Mouse (Mus musculus) embryonic facial prominence, embryonic 11.5 days (tissue): Measurements from ENCODE around the gene Scamp1. TPM values are rescaled to one million over a fixed set of nuclear protein-coding genes. Genes with fewer than 3 reads are reported as not detected.

Experiments used
- ATAC-seq: fragments of 200-750 bp; cut with Nextera tagmentation; replicated peaks from 2 replicates; pipeline ENCODE4 v1.8.0; 2017; ENCODE audit warnings: low read depth; ENCODE audit not compliant: insufficient number of reproducible peaks, low FRiP score, low TSS enrichment
- DNase-seq: peaks from one replicate; pipeline ENCODE4 v3.0.0-alpha.2; 2015; ENCODE audit warnings: low spot score
- H3K27ac ChIP-seq: fragments of 300-500 bp; sonication (generic); replicated peaks from 2 replicates; pipeline ENCODE4 v1.5.1; 2014; ENCODE audit warnings: mild to moderate bottlenecking, low read depth, low read length, control low read depth
- H3K27me3 ChIP-seq: fragments of 300-500 bp; sonication (generic); 2 replicates; pipeline ENCODE4 v1.6.1; 2014; ENCODE audit warnings: mild to moderate bottlenecking, low read length, moderate library complexity, mixed read lengths; ENCODE audit not compliant: control insufficient read depth, insufficient read depth
- H3K36me3 ChIP-seq: fragments of 300-500 bp; sonication (generic); replicated peaks from 2 replicates; pipeline ENCODE4 v1.6.1; 2014; ENCODE audit warnings: low read depth, mild to moderate bottlenecking, low read length, moderate library complexity, mixed read lengths; ENCODE audit not compliant: control insufficient read depth, insufficient read depth
- H3K4me1 ChIP-seq: fragments of 300-500 bp; sonication (generic); 2 replicates; pipeline ENCODE4 v1.6.1; 2014; ENCODE audit warnings: low read length, mixed read lengths; ENCODE audit not compliant: control insufficient read depth, insufficient read depth
- H3K4me2 ChIP-seq: fragments of 300-500 bp; sonication (generic); 2 replicates; pipeline ENCODE4 v1.6.1; 2014; ENCODE audit warnings: low read depth, mild to moderate bottlenecking, control low read depth, low read length, moderate library complexity
- H3K4me3 ChIP-seq: fragments of 300-500 bp; sonication (generic); 2 replicates; pipeline ENCODE4 v1.5.1; 2014; ENCODE audit warnings: low read depth, low read length, control low read depth
- H3K9ac ChIP-seq: fragments of 300-500 bp; sonication (generic); replicated peaks from 2 replicates; pipeline ENCODE4 v1.6.1; 2014; ENCODE audit warnings: mild to moderate bottlenecking, control low read depth, low read length
- H3K9me3 ChIP-seq: fragments of 300-500 bp; sonication (generic); replicated peaks from 2 replicates; pipeline ENCODE4 v1.6.1; 2016; ENCODE audit warnings: mild to moderate bottlenecking, low read length, inconsistent platforms, mixed read lengths; ENCODE audit not compliant: control insufficient read depth
- WGBS: fragments of 180-500 bp; shearing (Covaris S2); extraction: QIAGEN DNeasy Blood & Tissue Kit; methylation state at CpG from one replicate; pipeline ENCODE4 v1.1.7; 2014; 5-methylcytosine and 5-hydroxymethylcytosine counted together
- polyA plus RNA-seq: library from polyadenylated mRNA; unstranded; fragments of >200 nt; fragmentation: Nextera tagmentation; extraction: Ambion mirVana; gene quantifications from 2 replicates; pipeline ENCODE4 v1.2.1, GENCODE M21; 2014

Gene Scamp1
- polyA plus RNA-seq, 1 experiment from 2014 or later: 26.2 TPM

DNA sequence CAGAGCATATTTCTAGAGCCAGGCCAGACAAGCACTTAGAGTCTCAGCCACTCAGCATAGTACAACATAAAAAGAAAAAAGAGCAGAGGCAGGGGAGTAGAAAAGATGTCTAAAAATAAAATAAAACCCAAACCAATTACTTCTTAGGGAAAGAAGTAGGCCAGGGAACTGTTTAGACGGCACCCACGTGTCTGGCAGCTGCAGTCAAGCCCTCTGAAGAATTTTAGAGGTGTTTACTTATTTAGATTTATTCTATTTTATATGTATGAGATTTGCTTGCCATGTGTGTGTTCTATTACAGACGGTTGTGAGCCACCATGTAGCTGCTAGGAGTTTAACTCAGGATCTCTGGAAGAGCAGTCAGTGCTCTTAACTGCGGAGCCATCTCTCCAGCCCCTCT, 18.5 kb downstream of the Scamp1 start:
- Histone ChIP-seq H3K9ac (no peak overlapping the region), H3K27ac (no peak overlapping the region), H3K4me3 (no peak overlapping the region), H3K4me1 (no peaks in the 10 kb centered on the region), H3K4me2 (no peak overlapping the region), H3K36me3 (no peaks in the 10 kb centered on the region), H3K27me3 (no peaks in the 10 kb centered on the region), H3K9me3 (no peaks in the 10 kb centered on the region)
- WGBS: 83% methylated on average over 4 of the region's 4 CpGs
- no peak for DNase-seq
- no peak for ATAC-seq

DNA sequence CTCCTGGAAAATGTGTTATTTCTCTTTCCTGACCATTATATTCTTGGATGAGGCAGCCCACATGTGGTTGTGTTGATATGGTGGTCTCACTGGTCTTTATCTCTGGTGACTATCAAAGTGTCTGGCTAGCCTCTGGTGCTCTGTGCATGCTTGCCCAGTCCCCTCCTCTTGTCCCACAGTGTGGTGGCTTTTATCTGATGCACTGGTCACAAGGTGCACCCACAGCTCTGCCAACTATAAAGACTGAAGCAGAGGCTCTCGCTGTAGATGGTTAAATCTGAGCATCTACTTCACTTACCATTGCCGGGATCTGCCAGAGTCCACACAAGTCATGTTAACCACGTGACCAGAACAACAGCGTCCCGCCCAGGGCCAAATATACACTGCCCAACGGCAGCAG, 19.1 kb downstream of the Scamp1 start:
- H3K9me3 ChIP-seq: no peaks in the 10 kb centered on the region
- H3K36me3 ChIP-seq: no peaks in the 10 kb centered on the region
- no peak overlapping the region for H3K4me2 ChIP-seq
- no peak overlapping the region for H3K27ac ChIP-seq
- DNase-seq: no peak
- no peak overlapping the region for H3K9ac ChIP-seq
- 92% methylated on average over 6 of the region's 6 CpGs for WGBS
- H3K4me1 ChIP-seq: no peaks in the 10 kb centered on the region
- ATAC-seq: no peak
- no peak overlapping the region for H3K4me3 ChIP-seq
- no peaks in the 10 kb centered on the region for H3K27me3 ChIP-seq

DNA sequence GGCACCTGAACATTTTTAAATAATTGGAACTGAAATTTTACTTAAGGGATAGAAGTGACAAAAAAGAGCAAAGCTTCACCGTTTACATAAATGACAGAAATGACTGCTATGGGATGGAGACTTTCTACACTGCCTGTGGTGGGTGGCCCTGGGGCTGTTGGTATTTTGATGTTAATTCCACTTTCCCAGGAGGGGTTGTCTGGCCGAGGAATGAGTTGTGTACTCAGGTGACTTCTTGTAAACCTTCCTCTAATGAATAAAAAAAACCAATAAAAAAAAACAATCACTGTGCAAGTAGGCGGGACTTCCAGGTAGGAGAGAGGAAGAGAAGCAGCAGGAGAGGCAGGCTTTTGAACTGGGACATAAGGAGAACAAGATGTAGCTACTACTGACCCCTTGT, 20.4 kb downstream of the Scamp1 start:
- no peaks in the 10 kb centered on the region for H3K36me3 ChIP-seq
- H3K4me3 ChIP-seq: no peak overlapping the region
- H3K27me3 ChIP-seq: no peaks in the 10 kb centered on the region
- no peaks in the 10 kb centered on the region for H3K4me1 ChIP-seq
- H3K9me3 ChIP-seq: no peaks in the 10 kb centered on the region
- WGBS: 73% methylated on average over 3 of the region's 3 CpGs
- no peak overlapping the region for H3K9ac ChIP-seq
- ATAC-seq (no peak), DNase-seq (no peak)
- H3K4me2 ChIP-seq: no peak overlapping the region
- no peak overlapping the region for H3K27ac ChIP-seq

DNA sequence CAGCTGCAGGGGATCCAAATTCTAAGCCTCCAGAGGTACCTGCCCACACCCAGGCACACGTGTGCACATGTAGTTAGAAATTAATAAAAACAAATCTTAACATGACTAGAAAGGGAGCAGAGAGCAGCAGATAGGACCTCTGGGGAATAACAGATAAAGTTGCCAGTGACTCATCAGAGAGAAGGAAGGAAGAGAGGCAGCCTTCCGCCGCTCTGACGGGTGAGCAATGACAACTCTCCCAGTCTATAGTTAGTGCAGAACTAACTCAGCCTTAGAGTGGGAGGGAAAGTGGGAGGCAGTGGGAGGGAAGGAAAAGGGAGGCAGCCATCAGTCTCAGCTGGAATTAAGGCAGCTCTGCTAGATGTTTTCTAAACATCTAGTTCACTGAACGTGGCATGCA, 21.7 kb downstream of the Scamp1 start:
- Histone ChIP-seq H3K27me3 (no peaks in the 10 kb centered on the region), H3K4me3 (no peak overlapping the region), H3K4me1 (no peaks in the 10 kb centered on the region), H3K9me3 (no peaks in the 10 kb centered on the region), H3K36me3 (no peaks in the 10 kb centered on the region), H3K4me2 (no peak overlapping the region), H3K27ac (no peak overlapping the region), H3K9ac (no peak overlapping the region)
- ATAC-seq (no peak), DNase-seq (no peak)
- 78% methylated on average over 5 of the region's 5 CpGs for WGBS

DNA sequence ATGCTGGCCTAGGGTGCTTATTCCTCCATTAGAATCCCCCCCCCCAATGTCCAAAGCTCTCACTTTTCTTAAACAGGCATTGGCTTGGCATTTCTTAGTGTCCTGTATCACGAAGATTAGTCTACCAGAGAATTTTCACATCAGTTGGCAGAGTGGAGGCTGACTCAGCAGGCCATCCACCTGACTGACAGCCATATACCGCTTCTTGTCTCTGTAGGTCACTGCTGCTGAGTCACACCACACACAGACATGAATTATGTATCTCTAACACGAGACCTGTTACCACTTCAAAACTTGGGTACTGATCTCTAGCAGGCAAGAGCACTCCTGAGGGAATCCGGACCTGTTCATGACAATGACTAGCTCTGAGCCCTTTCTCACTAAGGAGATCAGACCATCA, 23.1 kb downstream of the Scamp1 start:
- Histone ChIP-seq H3K4me3 (no peak overlapping the region), H3K4me2 (no peak overlapping the region), H3K27me3 (no peaks in the 10 kb centered on the region), H3K9me3 (no peaks in the 10 kb centered on the region), H3K9ac (no peak overlapping the region), H3K36me3 (no peaks in the 10 kb centered on the region), H3K27ac (no peak overlapping the region), H3K4me1 (no peaks in the 10 kb centered on the region)
- DNase-seq (no peak), ATAC-seq (no peak)
- WGBS: 81% methylated on average over 4 of the region's 4 CpGs

DNA sequence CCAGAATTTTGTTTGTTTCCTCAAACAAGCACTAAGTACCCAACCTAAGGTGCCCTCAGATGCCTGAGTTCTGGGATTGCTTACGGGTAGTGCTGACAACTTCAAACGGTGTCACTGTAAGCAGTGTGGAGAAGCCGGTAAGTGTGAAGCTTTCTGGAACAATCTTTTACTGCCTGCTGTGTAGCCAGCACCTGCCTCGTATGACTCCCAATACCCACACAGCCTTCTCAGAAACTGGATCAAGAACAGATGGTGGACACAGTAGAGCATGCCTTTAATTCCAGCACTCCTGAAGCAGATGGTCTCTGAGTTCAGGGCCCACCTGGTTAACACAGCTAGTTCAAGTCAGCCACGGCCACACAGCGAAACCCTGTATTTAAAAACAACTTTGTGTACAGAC, 24.0 kb downstream of the Scamp1 start:
- H3K4me2 ChIP-seq: no peak overlapping the region
- no peak overlapping the region for H3K4me3 ChIP-seq
- H3K4me1 ChIP-seq: no peaks in the 10 kb centered on the region
- H3K9ac ChIP-seq: no peak overlapping the region
- no peak for DNase-seq
- no peak for ATAC-seq
- H3K27me3 ChIP-seq: no peaks in the 10 kb centered on the region
- H3K27ac ChIP-seq: no peak overlapping the region
- no peaks in the 10 kb centered on the region for H3K36me3 ChIP-seq
- WGBS: 70% methylated on average over 6 of the region's 6 CpGs
- H3K9me3 ChIP-seq: no peaks in the 10 kb centered on the region

DNA sequence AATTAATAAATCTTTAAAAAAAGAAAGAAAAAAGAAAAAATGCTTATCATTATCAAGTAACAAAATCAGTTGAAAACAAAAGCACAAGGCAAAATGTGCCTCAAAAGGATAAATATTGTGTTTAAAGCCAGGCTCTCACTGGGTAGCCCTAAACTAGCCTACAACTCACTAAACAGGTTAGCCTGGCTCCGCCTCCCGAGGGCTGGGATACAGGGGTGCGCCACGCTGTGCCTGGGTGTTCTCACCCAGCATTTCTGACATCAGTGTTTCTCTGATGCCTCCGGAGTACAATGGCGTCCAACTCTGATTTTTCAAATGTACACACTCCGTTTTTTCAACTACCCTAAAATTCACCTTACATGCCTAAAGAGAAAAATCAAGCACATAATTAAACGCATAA, 24.7 kb downstream of the Scamp1 start:
- no peak overlapping the region for H3K27ac ChIP-seq
- WGBS: 80% methylated on average over 8 of the region's 8 CpGs
- H3K4me3 ChIP-seq: no peak overlapping the region
- no peak overlapping the region for H3K4me2 ChIP-seq
- H3K36me3 ChIP-seq: no peaks in the 10 kb centered on the region
- no peaks in the 10 kb centered on the region for H3K27me3 ChIP-seq
- no peak overlapping the region for H3K9ac ChIP-seq
- no peak for DNase-seq
- no peaks in the 10 kb centered on the region for H3K9me3 ChIP-seq
- no peak for ATAC-seq
- no peaks in the 10 kb centered on the region for H3K4me1 ChIP-seq

DNA sequence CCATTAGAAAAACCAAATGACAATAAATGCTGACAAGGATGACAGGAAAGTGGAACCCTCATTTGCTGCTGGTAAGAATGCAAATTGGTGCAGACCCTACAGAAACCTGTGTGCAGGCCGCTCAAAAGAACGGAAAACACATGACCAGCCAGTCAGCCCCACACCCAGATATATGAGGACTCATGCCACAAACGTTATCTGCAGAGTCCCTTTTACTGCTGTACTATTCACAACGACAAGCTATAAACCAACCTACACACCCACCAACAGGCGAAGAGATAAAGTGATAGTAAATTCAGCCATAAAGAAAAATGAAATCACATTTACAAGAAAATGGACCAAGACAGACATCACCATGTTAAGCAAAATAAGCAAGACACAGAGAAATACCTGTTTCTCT, 26.4 kb downstream of the Scamp1 start:
- no peaks in the 10 kb centered on the region for H3K4me1 ChIP-seq
- 87% methylated on average over 5 of the region's 5 CpGs for WGBS
- H3K36me3 ChIP-seq: no peaks in the 10 kb centered on the region
- H3K9me3 ChIP-seq: no peaks in the 10 kb centered on the region
- DNase-seq (no peak), ATAC-seq (no peak)
- H3K27ac ChIP-seq: no peak overlapping the region
- no peak overlapping the region for H3K4me2 ChIP-seq
- H3K4me3 ChIP-seq: no peak overlapping the region
- no peak overlapping the region for H3K9ac ChIP-seq
- H3K27me3 ChIP-seq: no peaks in the 10 kb centered on the region

DNA sequence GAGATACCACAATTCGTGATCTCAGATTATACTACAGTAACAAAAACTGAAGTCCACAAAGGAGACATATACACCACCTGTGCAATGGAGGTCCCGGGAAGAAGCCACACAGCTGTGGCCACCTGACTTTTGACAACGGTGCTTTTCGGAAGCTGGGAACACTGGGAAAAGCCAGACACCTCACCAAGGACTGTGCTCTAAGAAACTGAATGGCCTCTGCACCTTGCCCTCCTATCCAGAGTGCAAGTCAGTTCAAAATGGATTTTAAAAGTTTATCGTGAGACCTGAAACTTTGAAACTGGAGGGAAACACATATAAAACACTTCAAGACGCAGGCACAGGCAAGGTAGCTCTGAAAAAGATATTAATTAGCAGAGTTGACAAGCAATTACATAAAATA, 27.1 kb downstream of the Scamp1 start:
- WGBS: 88% methylated on average over 6 of the region's 6 CpGs
- no peak overlapping the region for H3K4me3 ChIP-seq
- no peak for DNase-seq
- H3K36me3 ChIP-seq: no peaks in the 10 kb centered on the region
- no peak overlapping the region for H3K27ac ChIP-seq
- no peaks in the 10 kb centered on the region for H3K27me3 ChIP-seq
- ATAC-seq: no peak
- no peak overlapping the region for H3K9ac ChIP-seq
- H3K9me3 ChIP-seq: no peaks in the 10 kb centered on the region
- H3K4me2 ChIP-seq: no peak overlapping the region
- H3K4me1 ChIP-seq: no peaks in the 10 kb centered on the region
